Mouse (Mus musculus) erythroblast, adult 5-6 weeks (primary cell): ENCODE data around the gene Usp29. TPM values are rescaled to one million over a fixed set of nuclear protein-coding genes. Genes with fewer than 3 reads are reported as not detected.

ENCODE experiments used
- ATAC-seq: replicated peaks from 2 replicates; pipeline ENCODE4 v1.8.0; 2016; ENCODE audit warnings: moderate number of reproducible peaks, mild to moderate bottlenecking, moderate TSS enrichment, inconsistent platforms; ENCODE audit not compliant: poor library complexity, low FRiP score, severe bottlenecking
- total RNA-seq, 2 experiments: library from RNA; stranded (forward) in 1 of 2; stranded (reverse) in 1 of 2; fragments of 150-400 nt in 1 of 2; fragments of 200-764, 138-1000 nt in 1 of 2; gene quantifications; 2 replicates each; pipeline versions ENCODE4 v1.2.3 to v1.2.4; 2015 to 2017; ENCODE audit warnings: low replicate concordance in 2 of 2

Usp29 gene
- total RNA-seq, 2 experiments from 2014 or later = 0.19 TPM; not detected in 1

- no peak for ATAC-seq
Measured at GRCm38 (mm10) chr7:6801642-6802041, 71.3 kb downstream of the Usp29 start.

DNA sequence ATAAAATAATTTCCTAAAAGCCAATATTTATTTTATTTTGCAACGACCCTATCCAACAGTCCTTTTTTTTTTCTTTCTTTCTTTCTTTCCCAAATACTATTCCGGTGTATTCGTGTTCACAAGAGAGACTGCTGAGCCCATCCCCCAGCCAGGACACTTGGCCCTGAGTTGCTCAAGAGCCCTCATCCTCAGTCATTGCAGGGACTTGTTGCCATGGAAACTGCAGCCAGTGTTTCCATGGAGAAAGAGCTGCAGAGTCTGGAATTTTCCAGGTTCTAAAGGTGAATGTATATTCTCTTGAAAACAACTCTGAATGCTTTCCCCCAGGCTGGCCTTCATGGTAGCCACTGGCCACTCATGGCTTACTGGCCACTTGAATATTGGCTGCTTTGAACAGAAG lies 80.2 kb downstream of the Usp29 start:
- ATAC-seq = no peak

GRCm38 (mm10) chr7:6814971-6815370 lies 84.6 kb downstream of the Usp29 start:
- ATAC-seq = no peak

DNA sequence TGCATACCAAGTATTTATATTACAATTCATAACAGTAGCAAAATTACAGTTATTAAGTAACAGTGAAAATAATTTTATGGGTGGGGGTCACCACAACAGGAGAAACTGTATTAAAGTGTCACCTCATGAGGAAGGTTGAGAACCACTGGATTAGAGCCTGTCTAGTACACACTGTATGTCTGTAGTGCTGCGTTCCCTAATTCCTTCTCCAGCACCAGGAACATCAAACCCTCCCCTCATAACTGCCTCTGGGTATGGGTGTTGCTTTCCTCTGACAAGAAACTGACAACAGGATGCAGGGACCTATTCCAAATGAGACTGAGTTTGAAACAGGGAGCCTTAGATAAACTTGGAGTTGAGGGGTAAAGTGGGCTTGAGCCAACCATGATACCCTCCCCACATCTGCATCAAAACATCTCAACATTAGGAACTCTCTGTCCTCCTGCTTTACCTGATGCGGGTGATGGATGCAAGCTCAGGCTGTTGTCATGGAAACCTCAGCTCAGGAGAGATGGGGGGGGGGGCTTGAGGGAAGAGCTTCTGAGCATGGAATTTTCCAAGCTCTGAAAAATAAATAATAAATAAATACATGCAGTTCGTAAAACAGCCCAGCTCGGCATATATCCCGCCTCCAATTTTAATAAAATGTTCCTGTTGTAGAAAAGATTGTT lies 86.5 kb downstream of the Usp29 start:
- no peak for ATAC-seq

DNA sequence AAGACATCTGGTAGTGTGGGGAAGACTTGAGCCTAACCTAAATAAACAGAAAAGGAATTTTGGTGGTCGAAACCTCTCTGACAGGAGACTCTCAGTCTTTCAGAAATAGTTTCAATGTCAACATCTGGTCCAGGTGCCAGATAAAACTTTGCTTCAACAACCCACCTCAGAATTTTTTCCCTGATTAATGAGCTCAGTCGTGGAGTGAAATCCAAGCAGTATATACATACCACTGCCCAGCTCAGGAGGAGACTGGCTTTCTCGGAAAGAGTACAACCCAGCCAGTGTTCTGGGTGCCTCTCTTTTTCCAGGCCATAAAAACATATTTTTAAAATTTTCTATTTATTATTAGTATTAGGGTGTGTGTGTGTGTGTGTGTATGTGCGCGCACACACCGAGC lies 89.9 kb downstream of the Usp29 start:
- ATAC-seq = no peak

GRCm38 (mm10) chr7:6822633-6823032 lies 92.3 kb downstream of the Usp29 start:
- ATAC-seq = no peak

DNA sequence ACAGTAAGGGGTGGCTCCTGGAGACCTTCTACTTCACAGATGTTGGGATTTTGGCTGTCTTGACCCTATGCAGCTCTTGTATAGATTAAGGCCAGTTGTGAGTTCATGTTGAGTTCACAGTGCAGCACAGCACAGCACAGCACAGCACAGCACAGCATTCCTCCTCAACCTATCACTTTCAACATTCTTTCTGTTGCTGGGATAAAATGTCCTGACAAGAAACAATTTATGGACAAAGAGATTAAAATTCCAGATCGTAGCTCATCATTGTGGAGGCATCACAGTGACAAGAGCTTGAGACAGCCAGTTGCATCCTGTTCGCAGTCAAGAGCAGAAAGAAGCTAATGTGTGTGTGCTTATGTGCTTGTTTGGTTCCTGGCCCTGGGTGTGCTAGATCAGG lies 93.3 kb downstream of the Usp29 start:
- no peak for ATAC-seq

DNA sequence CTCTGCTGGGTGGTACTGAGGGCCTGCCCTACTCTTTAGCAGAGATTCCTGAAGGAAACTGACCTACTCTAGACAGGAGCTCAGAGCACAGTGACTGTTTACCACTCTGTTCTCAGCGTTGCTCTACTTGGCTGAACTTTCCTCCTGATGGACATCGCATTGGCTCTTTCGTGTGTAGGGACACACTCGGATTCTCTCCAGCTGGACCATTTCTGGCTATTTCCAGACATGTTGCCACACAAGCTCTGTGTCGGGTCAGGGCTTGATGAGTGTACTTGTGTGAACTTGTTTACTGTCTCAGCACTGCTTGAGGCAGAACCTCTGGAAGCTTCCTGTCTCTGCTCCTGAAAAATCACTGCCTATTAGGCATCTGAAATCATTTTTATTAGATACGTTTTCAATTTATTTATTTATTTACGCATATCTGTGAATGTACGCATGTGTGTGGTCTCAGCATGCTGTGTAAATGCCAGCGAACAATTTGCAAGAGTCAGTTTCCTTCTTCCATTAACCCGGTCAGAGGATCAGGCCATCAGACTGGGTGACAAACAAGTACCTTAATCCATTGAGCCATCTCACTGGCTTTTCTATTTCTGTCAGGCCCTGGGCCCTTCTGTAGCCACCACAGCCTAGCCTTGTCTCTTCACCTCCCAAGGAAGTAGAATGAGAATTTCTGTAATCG lies 95.7 kb downstream of the Usp29 start:
- ATAC-seq = no peak

- no peak for ATAC-seq
Measured at GRCm38 (mm10) chr7:6829148-6829547, 98.8 kb downstream of the Usp29 start.

DNA sequence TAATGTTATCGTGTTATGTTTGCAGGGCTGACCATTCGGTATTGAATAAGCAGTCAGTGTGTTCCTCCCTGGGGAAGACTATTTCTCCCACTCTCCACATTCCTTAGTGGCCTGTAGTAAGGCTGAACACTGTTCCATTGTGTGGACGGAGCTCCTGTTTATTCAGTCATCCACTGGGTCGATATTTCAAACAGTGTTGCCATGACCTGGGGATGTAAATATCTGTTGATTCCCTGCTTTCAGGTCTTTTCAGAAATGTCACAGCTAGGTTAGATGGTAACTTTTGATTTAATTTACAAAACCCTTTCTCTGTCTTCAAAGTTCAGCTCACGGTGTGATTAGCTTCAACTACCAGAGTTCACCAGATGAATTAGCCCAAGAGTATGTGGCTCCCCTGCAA lies 104.6 kb downstream of the Usp29 start:
- ATAC-seq = no peak

- no peak for ATAC-seq
Measured at GRCm38 (mm10) chr7:6835351-6835750, 105.0 kb downstream of the Usp29 start.

- no peak for ATAC-seq
Measured at GRCm38 (mm10) chr7:6837297-6837925, 107.0 kb downstream of the Usp29 start.

- ATAC-seq = no peak
Measured at GRCm38 (mm10) chr7:6837926-6838554, 107.7 kb downstream of the Usp29 start.

- no peak for ATAC-seq
Measured at GRCm38 (mm10) chr7:6840860-6841259, 110.5 kb downstream of the Usp29 start.

DNA sequence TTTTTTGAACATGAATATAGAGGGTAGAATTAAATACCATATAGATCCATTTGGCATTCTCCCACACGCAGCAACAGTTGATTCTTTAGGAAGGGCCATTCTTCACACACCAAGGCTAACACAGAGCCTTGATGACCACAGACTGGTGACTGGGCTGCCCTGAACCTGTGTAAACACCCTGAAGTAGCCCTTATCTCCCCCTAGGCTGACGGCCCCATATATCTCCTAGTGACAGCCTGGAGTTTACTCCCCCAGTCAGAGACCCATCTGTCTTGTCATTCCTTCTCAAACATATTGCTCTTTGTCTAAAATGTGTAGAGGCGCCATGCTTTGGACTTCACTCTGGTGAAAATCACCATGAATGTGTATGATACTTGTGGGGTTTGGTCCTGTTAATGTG lies 119.1 kb downstream of the Usp29 start:
- ATAC-seq = no peak

GRCm38 (mm10) chr7:6850321-6850720 lies 119.9 kb downstream of the Usp29 start:
- ATAC-seq = no peak

DNA sequence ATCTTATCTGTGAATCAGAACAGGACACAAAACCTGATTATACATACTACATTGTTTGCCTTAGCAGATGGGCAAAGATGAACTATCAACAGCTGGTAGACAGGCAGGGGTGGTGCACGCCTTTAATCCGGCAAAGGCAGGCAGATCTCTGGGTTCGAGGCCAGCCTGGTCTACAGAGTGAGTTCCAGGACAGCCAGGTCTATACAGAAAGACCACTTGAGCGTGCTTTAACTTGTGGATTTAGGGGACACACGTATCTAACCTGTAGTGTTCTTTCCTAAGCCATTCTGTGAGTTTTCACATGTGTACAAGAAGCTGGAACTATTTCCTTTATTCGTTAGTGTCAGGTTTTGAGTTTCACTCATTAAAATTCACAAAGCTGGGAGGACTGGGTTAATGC lies 120.9 kb downstream of the Usp29 start:
- no peak for ATAC-seq

- ATAC-seq = no peak
Measured at GRCm38 (mm10) chr7:6851717-6852503, 121.5 kb downstream of the Usp29 start.

DNA sequence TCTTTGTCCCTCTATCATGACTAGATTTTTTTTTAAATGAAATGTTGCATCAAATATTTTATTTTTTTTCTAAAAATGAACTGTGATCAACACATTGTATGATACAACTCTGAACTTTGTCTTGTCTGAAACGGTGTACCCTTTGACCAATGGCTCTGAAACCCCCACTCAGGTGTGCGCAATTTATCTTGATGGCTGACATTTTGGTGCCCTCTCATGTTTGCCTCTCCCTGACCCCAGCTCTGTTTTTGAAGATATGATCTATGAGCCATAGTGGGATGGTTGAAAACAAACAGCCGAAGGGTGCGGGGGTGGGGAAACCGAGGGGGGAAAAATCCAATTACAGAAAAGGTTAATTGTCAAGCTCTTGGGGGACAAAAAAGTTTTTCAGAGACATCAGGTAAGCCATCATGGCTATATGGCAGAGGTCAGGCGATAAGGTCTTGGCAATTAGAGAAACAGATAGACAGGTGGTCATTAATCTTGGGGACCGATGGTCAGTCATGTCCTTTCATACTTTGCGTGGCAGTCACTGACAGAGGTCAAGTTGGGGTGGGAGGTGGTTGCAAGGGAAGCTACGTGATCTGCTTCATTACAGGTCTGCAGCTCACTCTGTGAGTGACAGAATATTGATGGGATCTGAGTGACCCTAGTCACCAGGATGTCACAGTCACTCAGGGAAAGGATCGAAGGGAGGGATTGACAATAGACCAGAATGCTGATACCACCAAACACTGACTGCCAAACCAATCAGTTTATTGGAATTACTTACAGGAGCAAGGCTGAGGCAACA lies 125.4 kb downstream of the Usp29 start:
- no peak for ATAC-seq
